Mouse (Mus musculus) kidney, adult 2 months (tissue): ENCODE measurements at regions not wholly inside any gene's neighbourhood (a gene's known extent, or its start where the extent isn't known, plus 50 kb on each side); places are given as distances from the start of the nearest gene placed in this dataset.

Experiments
- DNase-seq: peaks from one replicate; pipeline ENCODE4 v3.0.0; 2021
- H3K27ac ChIP-seq: fragments of 200-500 bp; 2 replicates; pipeline ENCODE4 v1.5.1; 2012; ENCODE audit warnings: low read depth, low read length, control low read depth, inconsistent platforms; ENCODE audit not compliant: insufficient read depth
- H3K27me3 ChIP-seq: fragments of 200-500 bp; replicated peaks from 2 replicates; pipeline ENCODE4 v1.6.1; 2012; ENCODE audit warnings: mild to moderate bottlenecking, moderate library complexity, low read length, inconsistent platforms; ENCODE audit not compliant: control insufficient read depth, insufficient read depth
- H3K36me3 ChIP-seq: fragments of 200-500 bp; 2 replicates; pipeline ENCODE4 v1.6.1; 2012; ENCODE audit warnings: mild to moderate bottlenecking, moderate library complexity, low read length, inconsistent platforms; ENCODE audit not compliant: control insufficient read depth, insufficient read depth
- H3K4me1 ChIP-seq: fragments of 200-500 bp; 2 replicates; pipeline ENCODE4 v1.6.1; 2011; ENCODE audit warnings: low read length; ENCODE audit not compliant: control insufficient read depth, insufficient read depth
- H3K4me3 ChIP-seq: fragments of 200-500 bp; 2 replicates; pipeline ENCODE4 v1.5.1; 2011; ENCODE audit warnings: mild to moderate bottlenecking, low read depth, low read length, control low read depth; ENCODE audit not compliant: insufficient read depth
- CTCF ChIP-seq: fragments of 200-500 bp; conservative IDR thresholded peaks from 2 replicates; pipeline ENCODE4 v1.5.1; 2011; ENCODE audit warnings: low read depth, mild to moderate bottlenecking, control low read depth, low read length, moderate library complexity, mixed read lengths; ENCODE audit not compliant: insufficient read depth, insufficient read length
- POLR2A ChIP-seq: fragments of 200-500 bp; IDR thresholded peaks from one replicate; pipeline ENCODE4 v1.6.1; 2011; ENCODE audit warnings: low read depth, low read length, control low read depth
- WGBS: fragments of 180-500 bp; shearing (Covaris S2); methylation state at CpG from one replicate; pipeline ENCODE4 v1.1.7; 2018; 5-methylcytosine and 5-hydroxymethylcytosine counted together

- Histone ChIP-seq H3K4me3 (no peak overlapping the region), H3K27ac (no peak overlapping the region), H3K27me3 (no peaks in the 10 kb centered on the region), H3K36me3 (no peaks in the 10 kb centered on the region), H3K4me1 (no peaks in the 10 kb centered on the region)
- TF ChIP-seq CTCF (no peak), POLR2A (no peak)
- WGBS = 23% methylated on average over 1 of the region's 1 CpGs
- no peak for DNase-seq
These were observed 423.2 kb downstream of the Gm8797 start for GRCm38 (mm10) chr3:6173775-6174174.

DNA sequence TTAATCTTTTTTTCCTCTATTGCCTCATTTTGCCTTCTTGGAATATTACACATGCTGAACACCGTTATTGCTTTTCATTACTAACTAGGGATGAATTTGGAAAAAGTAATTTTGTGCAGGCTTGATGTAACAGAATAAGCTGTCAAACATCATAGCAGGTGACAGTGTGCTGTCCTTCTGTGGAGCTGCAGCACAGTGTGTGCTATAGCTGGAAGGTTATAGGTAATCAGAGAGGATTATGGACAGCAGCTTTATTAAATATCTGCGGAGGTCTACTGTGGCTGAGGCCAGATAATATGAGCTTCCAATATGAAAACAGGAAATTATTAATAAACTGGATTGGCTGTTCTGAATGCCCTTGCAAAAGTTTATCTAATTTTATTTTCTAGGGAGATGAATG, 431.9 kb downstream of the Gm8797 start:
- no peak for DNase-seq
- WGBS = 85% methylated on average over 2 of the region's 2 CpGs
- TF ChIP-seq CTCF (no peak), POLR2A (no peak)

DNA sequence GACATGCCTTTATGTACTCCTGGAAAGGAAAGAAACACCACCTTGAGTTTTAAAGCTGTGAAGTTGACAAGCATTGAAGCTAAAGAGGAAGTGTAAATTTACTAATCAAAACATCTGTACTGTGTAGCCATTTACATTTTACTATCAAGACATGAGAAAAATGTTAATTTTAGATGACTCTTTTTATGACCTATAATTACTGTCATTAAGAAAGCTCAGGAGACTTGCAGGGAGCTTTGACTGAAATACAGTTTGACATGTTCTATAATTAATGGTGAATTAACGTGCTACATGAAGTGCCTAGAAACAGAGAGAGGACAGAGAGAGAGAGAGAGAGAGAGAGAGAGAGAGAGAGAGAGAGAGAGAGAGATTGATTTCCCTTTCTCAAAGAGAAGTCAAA, 432.8 kb downstream of the Gm8797 start:
- no peak for DNase-seq
- 21% methylated on average over 1 of the region's 1 CpGs for WGBS
- Histone ChIP-seq H3K27ac (no peak overlapping the region), H3K4me1 (no peaks in the 10 kb centered on the region), H3K36me3 (no peaks in the 10 kb centered on the region), H3K27me3 (no peaks in the 10 kb centered on the region), H3K4me3 (no peak overlapping the region)
- TF ChIP-seq POLR2A (no peak), CTCF (no peak)

More for the DNA sequence above, 431.9 kb downstream of the Gm8797 start:
- Histone ChIP-seq H3K36me3 (no peaks in the 10 kb centered on the region), H3K4me1 (no peaks in the 10 kb centered on the region), H3K27ac (no peak overlapping the region), H3K4me3 (no peak overlapping the region), H3K27me3 (no peaks in the 10 kb centered on the region)

- WGBS = 63% methylated on average over 2 of the region's 2 CpGs
- no peaks in the 10 kb centered on the region for H3K4me1 ChIP-seq
- no peak for TF ChIP-seq CTCF
- no peak for TF ChIP-seq POLR2A
These were observed 415.6 kb downstream of the 1700008P02Rik start for GRCm38 (mm10) chr3:6204656-6205055.

DNA sequence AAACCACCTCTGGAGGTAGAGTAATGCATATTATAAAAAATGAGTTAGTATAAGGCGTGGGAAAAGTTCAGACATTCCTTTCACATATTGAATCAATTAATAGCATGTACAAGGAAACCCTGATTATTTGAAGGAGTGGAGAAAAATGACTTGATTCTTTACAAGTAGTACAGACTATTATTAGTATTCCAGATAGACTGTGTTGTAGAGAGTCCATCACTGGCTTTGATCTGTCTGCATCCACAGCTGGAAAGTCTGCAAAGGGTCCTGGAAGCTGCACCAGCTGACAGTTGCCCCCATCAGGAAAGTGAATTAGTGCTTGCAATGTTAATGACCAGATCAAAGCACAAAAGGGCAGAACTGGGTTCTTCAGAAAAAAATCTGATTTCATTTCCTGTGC, 391.6 kb downstream of the 1700008P02Rik start:
- H3K27me3 ChIP-seq = no peaks in the 10 kb centered on the region
- 75% methylated on average over 1 of the region's 1 CpGs for WGBS
- no peak overlapping the region for H3K27ac ChIP-seq
- H3K4me3 ChIP-seq = no peak overlapping the region
- H3K4me1 ChIP-seq = no peaks in the 10 kb centered on the region
- TF ChIP-seq POLR2A = no peak
- no peak for TF ChIP-seq CTCF
- DNase-seq = no peak
- no peaks in the 10 kb centered on the region for H3K36me3 ChIP-seq

More at GRCm38 (mm10) chr3:6204656-6205055, 415.6 kb downstream of the 1700008P02Rik start:
- H3K27ac ChIP-seq = no peak overlapping the region
- H3K36me3 ChIP-seq = no peaks in the 10 kb centered on the region
- H3K4me3 ChIP-seq = no peak overlapping the region
- DNase-seq = no peak
- no peaks in the 10 kb centered on the region for H3K27me3 ChIP-seq
